Mouse (Mus musculus) intestine, embryonic 16.5 days (tissue): Measurements from ENCODE around the gene Il12rb1. TPM values are rescaled to one million over a fixed set of nuclear protein-coding genes. Genes with fewer than 3 reads are reported as not detected.

Experiments used
- ATAC-seq: fragments of 200-750 bp; cut with Nextera tagmentation; 2 replicates; pipeline ENCODE4 v1.8.0; 2017; ENCODE audit warnings: moderate TSS enrichment, moderate library complexity
- H3K27ac ChIP-seq: fragments of 300-500 bp; sonication (generic); 2 replicates; pipeline ENCODE4 v1.5.1; 2014; ENCODE audit warnings: mild to moderate bottlenecking, low read length
- H3K27me3 ChIP-seq: fragments of 300-500 bp; sonication (generic); replicated peaks from 2 replicates; pipeline ENCODE4 v1.6.1; 2014; ENCODE audit warnings: low read length, control low read depth, mixed read lengths; ENCODE audit not compliant: control insufficient read depth, insufficient read depth
- H3K36me3 ChIP-seq: fragments of 300-500 bp; sonication (generic); 2 replicates; pipeline ENCODE4 v1.6.1; 2014; ENCODE audit warnings: low read length, control low read depth; ENCODE audit not compliant: control insufficient read depth, insufficient read depth
- H3K4me1 ChIP-seq: fragments of 300-500 bp; sonication (generic); 2 replicates; pipeline ENCODE4 v1.6.1; 2014; ENCODE audit warnings: low read length, control low read depth, mixed read lengths; ENCODE audit not compliant: control insufficient read depth, insufficient read depth
- H3K4me2 ChIP-seq: fragments of 300-500 bp; sonication (generic); 2 replicates; pipeline ENCODE4 v1.6.1; 2014; ENCODE audit warnings: low read depth, low read length, control low read depth
- H3K4me3 ChIP-seq: fragments of 300-500 bp; sonication (generic); 2 replicates; pipeline ENCODE4 v1.5.1; 2014; ENCODE audit warnings: mild to moderate bottlenecking, low read length
- H3K9ac ChIP-seq: fragments of 300-500 bp; sonication (generic); 2 replicates; pipeline ENCODE4 v1.6.1; 2014; ENCODE audit warnings: low read depth, low read length
- H3K9me3 ChIP-seq: fragments of 300-500 bp; sonication (generic); 2 replicates; pipeline ENCODE4 v1.6.1; 2016; ENCODE audit warnings: low read length, control low read depth; ENCODE audit not compliant: control insufficient read depth
- WGBS: fragments of 180-500 bp; shearing (Covaris S2); extraction: QIAGEN DNeasy Blood & Tissue Kit; methylation state at CpG from one replicate; pipeline ENCODE4 v1.1.7; 2014; 5-methylcytosine and 5-hydroxymethylcytosine counted together
- polyA plus RNA-seq: library from polyadenylated mRNA; unstranded; fragments of >200 nt; fragmentation: Nextera tagmentation; extraction: Ambion mirVana; gene quantifications from 2 replicates; pipeline ENCODE4 v1.2.1, GENCODE M21; 2015

Il12rb1 gene
- polyA plus RNA-seq, 1 experiment from 2014 or later = 0.34 TPM

GRCm38 (mm10) chr8:70863956-70864711 lies 55.9 kb downstream of the Il12rb1 start:
- peak overlapping the region; percentile 81 for H3K4me2 ChIP-seq
- H3K4me1 ChIP-seq = peaks cover 43% of the 10 kb centered on the region
- H3K27me3 ChIP-seq = peaks cover 24% of the 10 kb centered on the region
- peak overlapping the region; percentile 53 for H3K4me3 ChIP-seq
- whole genome bisulfite sequencing = 2% methylated on average over 46 of the region's 46 CpGs
- no peak for ATAC-seq
- H3K27ac ChIP-seq = peak overlapping the region; percentile 17; the same call in 1 of the 2 replicates
- no peaks in the 10 kb centered on the region for H3K36me3 ChIP-seq
- peak overlapping the region; percentile 59 for H3K9ac ChIP-seq
- no peaks in the 10 kb centered on the region for H3K9me3 ChIP-seq

- peaks cover 24% of the 10 kb centered on the region for H3K27me3 ChIP-seq
- peak overlapping the region; percentile 59 for H3K9ac ChIP-seq
- H3K27ac ChIP-seq = peak overlapping the region; percentile 23
- whole genome bisulfite sequencing = 4% methylated on average over 24 of the region's 24 CpGs
- no peaks in the 10 kb centered on the region for H3K36me3 ChIP-seq
- peaks cover 46% of the 10 kb centered on the region for H3K4me1 ChIP-seq
- ATAC-seq = peak; percentile 10; the same call in 1 of the 2 replicates
- H3K9me3 ChIP-seq = no peaks in the 10 kb centered on the region
- peak overlapping the region; percentile 81 for H3K4me2 ChIP-seq
- H3K4me3 ChIP-seq = peak overlapping the region; percentile 53
Observed at GRCm38 (mm10) chr8:70864712-70865221, 56.5 kb downstream of the Il12rb1 start.

- WGBS = under 1% methylated on average over 46 of the region's 46 CpGs
- peaks cover 46% of the 10 kb centered on the region for H3K4me1 ChIP-seq
- H3K27ac ChIP-seq = peak overlapping the region; percentile 38
- H3K9ac ChIP-seq = peak overlapping the region; percentile 59
- no peaks in the 10 kb centered on the region for H3K36me3 ChIP-seq
- ATAC-seq = peak; percentile 90
- H3K9me3 ChIP-seq = no peaks in the 10 kb centered on the region
- peak overlapping the region; percentile 81 for H3K4me2 ChIP-seq
- peak overlapping the region; percentile 53 for H3K4me3 ChIP-seq
- H3K27me3 ChIP-seq = peaks cover 24% of the 10 kb centered on the region
Observed at GRCm38 (mm10) chr8:70865350-70866000, 57.2 kb downstream of the Il12rb1 start.

GRCm38 (mm10) chr8:70866001-70866520 lies 57.8 kb downstream of the Il12rb1 start:
- H3K4me3 ChIP-seq = peak overlapping the region; percentile 53
- peaks cover 24% of the 10 kb centered on the region for H3K27me3 ChIP-seq
- H3K27ac ChIP-seq = peak overlapping the region; percentile 38; the same call in 1 of the 2 replicates
- 6% methylated on average over 12 of the region's 12 CpGs for WGBS
- peak overlapping the region; percentile 51 for H3K9ac ChIP-seq
- peak; percentile 9 for ATAC-seq
- H3K9me3 ChIP-seq = no peaks in the 10 kb centered on the region
- H3K4me2 ChIP-seq = peak overlapping the region; percentile 53
- no peaks in the 10 kb centered on the region for H3K36me3 ChIP-seq
- H3K4me1 ChIP-seq = peaks cover 46% of the 10 kb centered on the region

GRCm38 (mm10) chr8:70866566-70866965 lies 58.3 kb downstream of the Il12rb1 start:
- no peak overlapping the region for H3K27ac ChIP-seq

GRCm38 (mm10) chr8:70868559-70869198 lies 60.4 kb downstream of the Il12rb1 start:
- peak overlapping the region; percentile 28 for H3K4me3 ChIP-seq
- H3K27ac ChIP-seq = peak overlapping the region; percentile 7; the same call in 1 of the 2 replicates
- peaks cover 32% of the 10 kb centered on the region for H3K4me1 ChIP-seq
- 19% methylated on average over 40 of the region's 40 CpGs for WGBS
- no peaks in the 10 kb centered on the region for H3K36me3 ChIP-seq
- peak overlapping the region; percentile 45 for H3K4me2 ChIP-seq
- ATAC-seq = no peak
- H3K27me3 ChIP-seq = peaks cover 6% of the 10 kb centered on the region; the same call in 1 of the 2 replicates
- H3K9me3 ChIP-seq = no peaks in the 10 kb centered on the region
- peak overlapping the region; percentile 43 for H3K9ac ChIP-seq

More at GRCm38 (mm10) chr8:70866566-70866965, 58.3 kb downstream of the Il12rb1 start:
- no peak for ATAC-seq
- no peaks in the 10 kb centered on the region for H3K9me3 ChIP-seq
- peaks cover 24% of the 10 kb centered on the region for H3K27me3 ChIP-seq
- H3K4me2 ChIP-seq = no peak overlapping the region
- H3K9ac ChIP-seq = no peak overlapping the region
- WGBS = 84% methylated on average over 7 of the region's 7 CpGs
- H3K4me3 ChIP-seq = no peak overlapping the region
- peaks cover 46% of the 10 kb centered on the region for H3K4me1 ChIP-seq
- no peaks in the 10 kb centered on the region for H3K36me3 ChIP-seq

- no peak overlapping the region; the same call in 1 of the 2 replicates for H3K4me3 ChIP-seq
- peak overlapping the region; percentile 45; the same call in 1 of the 2 replicates for H3K4me2 ChIP-seq
Observed at GRCm38 (mm10) chr8:70869199-70869571, 60.9 kb downstream of the Il12rb1 start.

GRCm38 (mm10) chr8:70869601-70870041 lies 61.4 kb downstream of the Il12rb1 start:
- no peaks in the 10 kb centered on the region for H3K36me3 ChIP-seq
- ATAC-seq = 0 out of 2 replicates have a peak, but pooled peaks have one; percentile 9
- no peak overlapping the region for H3K4me2 ChIP-seq
- no peaks in the 10 kb centered on the region for H3K9me3 ChIP-seq
- WGBS = 52% methylated on average over 16 of the region's 16 CpGs
- H3K4me1 ChIP-seq = peaks cover 26% of the 10 kb centered on the region
- H3K27me3 ChIP-seq = 0 out of 2 replicates have a peak, but pooled peaks cover 1% of the 10 kb centered on the region
- no peak overlapping the region for H3K27ac ChIP-seq
- H3K4me3 ChIP-seq = no peak overlapping the region
- H3K9ac ChIP-seq = 0 out of 2 replicates have a peak overlapping the region, but pooled peaks have one; percentile 43

More at GRCm38 (mm10) chr8:70869199-70869571, 60.9 kb downstream of the Il12rb1 start:
- 42% methylated on average over 5 of the region's 5 CpGs for WGBS
- Histone ChIP-seq H3K4me1 (peaks cover 30% of the 10 kb centered on the region), H3K9me3 (no peaks in the 10 kb centered on the region), H3K27me3 (0 out of 2 replicates have a peak, but pooled peaks cover 4% of the 10 kb centered on the region), H3K9ac (peak overlapping the region; percentile 43), H3K27ac (no peak overlapping the region), H3K36me3 (no peaks in the 10 kb centered on the region)
- no peak for ATAC-seq
